Mouse (Mus musculus) midbrain, embryonic 12.5 days (tissue): ENCODE measurements around the gene 1700014D04Rik. TPM values are rescaled to one million over a fixed set of nuclear protein-coding genes. Genes with fewer than 3 reads are reported as not detected.

Experiments
- ATAC-seq: fragments of 200-750 bp; cut with Nextera tagmentation; 2 replicates; pipeline ENCODE4 v1.8.0; 2017; ENCODE audit warnings: low read depth, moderate TSS enrichment, moderate library complexity; ENCODE audit not compliant: low FRiP score
- H3K27ac ChIP-seq: fragments of 300-500 bp; sonication (generic); replicated peaks from 2 replicates; pipeline ENCODE4 v1.5.1; 2016; ENCODE audit warnings: mild to moderate bottlenecking
- H3K27me3 ChIP-seq: fragments of 300-500 bp; sonication (generic); 2 replicates; pipeline ENCODE4 v1.6.1; 2016; ENCODE audit warnings: mild to moderate bottlenecking
- H3K36me3 ChIP-seq: fragments of 300-500 bp; sonication (generic); 2 replicates; pipeline ENCODE4 v1.6.1; 2016
- H3K4me1 ChIP-seq: fragments of 300-500 bp; sonication (generic); 2 replicates; pipeline ENCODE4 v1.6.1; 2016
- H3K4me2 ChIP-seq: fragments of 300-500 bp; sonication (generic); replicated peaks from 2 replicates; pipeline ENCODE4 v1.6.1; 2016; ENCODE audit warnings: mild to moderate bottlenecking, moderate library complexity
- H3K4me3 ChIP-seq: fragments of 300-500 bp; sonication (generic); 2 replicates; pipeline ENCODE4 v1.5.1; 2016; ENCODE audit warnings: mild to moderate bottlenecking
- H3K9ac ChIP-seq: fragments of 300-500 bp; sonication (generic); replicated peaks from 2 replicates; pipeline ENCODE4 v1.6.1; 2016; ENCODE audit warnings: mild to moderate bottlenecking, moderate library complexity
- H3K9me3 ChIP-seq: fragments of 300-500 bp; sonication (generic); 2 replicates; pipeline ENCODE4 v1.6.1; 2016; ENCODE audit warnings: mild to moderate bottlenecking
- WGBS: fragments of 180-500 bp; shearing (Covaris S2); methylation state at CpG from one replicate; pipeline ENCODE4 v1.1.7; 2016; 5-methylcytosine and 5-hydroxymethylcytosine counted together
- polyA plus RNA-seq: library from polyadenylated mRNA; unstranded; fragments of >200 nt; fragmentation: Nextera tagmentation; extraction: Ambion mirVana; gene quantifications from 2 replicates; pipeline ENCODE4 v1.2.1, GENCODE M21; 2016

1700014D04Rik gene
- polyA plus RNA-seq, 1 experiment from 2014 or later, result not detected

- Histone ChIP-seq H3K27me3 (no peaks in the 10 kb centered on the region), H3K27ac (no peak overlapping the region), H3K9me3 (no peaks in the 10 kb centered on the region), H3K4me3 (peak overlapping the region; percentile 85), H3K4me2 (peak overlapping the region; percentile 79), H3K4me1 (peaks cover 37% of the 10 kb centered on the region), H3K36me3 (peaks cover 10% of the 10 kb centered on the region; the same call in 1 of the 2 replicates), H3K9ac (peak overlapping the region; percentile 83)
- WGBS, result 40% methylated on average over 13 of the region's 13 CpGs
- no peak for ATAC-seq
Observed at GRCm38 (mm10) chr13:59768531-59768930, 22.0 kb upstream of the 1700014D04Rik start.

- Histone ChIP-seq H3K4me1 (peaks cover 37% of the 10 kb centered on the region), H3K36me3 (peaks cover 6% of the 10 kb centered on the region), H3K4me3 (no peak overlapping the region), H3K9ac (no peak overlapping the region), H3K9me3 (no peaks in the 10 kb centered on the region), H3K27me3 (no peaks in the 10 kb centered on the region), H3K4me2 (0 out of 2 replicates have a peak overlapping the region, but pooled peaks have one; percentile 11), H3K27ac (no peak overlapping the region)
- 84% methylated on average over 11 of the region's 11 CpGs for WGBS
- no peak for ATAC-seq
Observed at GRCm38 (mm10) chr13:59766786-59767515, 20.4 kb upstream of the 1700014D04Rik start.

GRCm38 (mm10) chr13:59762791-59763190 is 16.2 kb upstream of the 1700014D04Rik start:
- H3K4me3 ChIP-seq, result no peak overlapping the region
- no peaks in the 10 kb centered on the region for H3K9me3 ChIP-seq
- H3K4me1 ChIP-seq, result peaks cover 18% of the 10 kb centered on the region
- no peak overlapping the region for H3K4me2 ChIP-seq
- peaks cover 40% of the 10 kb centered on the region for H3K36me3 ChIP-seq
- WGBS, result 91% methylated on average over 7 of the region's 7 CpGs
- H3K9ac ChIP-seq, result no peak overlapping the region
- no peak overlapping the region for H3K27ac ChIP-seq
- H3K27me3 ChIP-seq, result no peaks in the 10 kb centered on the region
- ATAC-seq, result no peak

GRCm38 (mm10) chr13:59756906-59757305 is 10.4 kb upstream of the 1700014D04Rik start:
- no peak overlapping the region for H3K4me2 ChIP-seq
- no peak for ATAC-seq
- WGBS, result 97% methylated on average over 7 of the region's 7 CpGs
- no peaks in the 10 kb centered on the region for H3K27me3 ChIP-seq
- H3K4me3 ChIP-seq, result no peak overlapping the region
- no peaks in the 10 kb centered on the region for H3K4me1 ChIP-seq
- H3K36me3 ChIP-seq, result peaks cover 53% of the 10 kb centered on the region
- no peaks in the 10 kb centered on the region for H3K9me3 ChIP-seq
- no peak overlapping the region for H3K9ac ChIP-seq
- no peak overlapping the region for H3K27ac ChIP-seq

GRCm38 (mm10) chr13:59750310-59750709 is 3.8 kb upstream of the 1700014D04Rik start:
- H3K4me1 ChIP-seq, result no peaks in the 10 kb centered on the region
- WGBS, result 89% methylated on average over 12 of the region's 12 CpGs
- no peak for ATAC-seq
- no peak overlapping the region for H3K27ac ChIP-seq
- H3K9me3 ChIP-seq, result no peaks in the 10 kb centered on the region
- no peak overlapping the region for H3K4me2 ChIP-seq
- peaks cover 9% of the 10 kb centered on the region for H3K36me3 ChIP-seq
- H3K27me3 ChIP-seq, result no peaks in the 10 kb centered on the region
- no peak overlapping the region for H3K9ac ChIP-seq
- H3K4me3 ChIP-seq, result no peak overlapping the region

- no peaks in the 10 kb centered on the region for H3K9me3 ChIP-seq
Observed at GRCm38 (mm10) chr13:59746164-59746563, 388 bp downstream of the 1700014D04Rik start.

GRCm38 (mm10) chr13:59745462-59745861 is 1.1 kb downstream of the 1700014D04Rik start:
- ATAC-seq, result no peak
- H3K9me3 ChIP-seq, result no peaks in the 10 kb centered on the region
- H3K27me3 ChIP-seq, result no peaks in the 10 kb centered on the region
- WGBS, result 88% methylated on average over 6 of the region's 6 CpGs
- no peaks in the 10 kb centered on the region for H3K36me3 ChIP-seq
- H3K4me3 ChIP-seq, result no peak overlapping the region
- no peak overlapping the region for H3K27ac ChIP-seq
- H3K9ac ChIP-seq, result no peak overlapping the region
- no peaks in the 10 kb centered on the region for H3K4me1 ChIP-seq
- H3K4me2 ChIP-seq, result no peak overlapping the region

More at GRCm38 (mm10) chr13:59746164-59746563, 388 bp downstream of the 1700014D04Rik start:
- Histone ChIP-seq H3K27ac (no peak overlapping the region), H3K4me3 (no peak overlapping the region), H3K4me2 (no peak overlapping the region), H3K9ac (no peak overlapping the region), H3K36me3 (no peaks in the 10 kb centered on the region), H3K27me3 (no peaks in the 10 kb centered on the region), H3K4me1 (no peaks in the 10 kb centered on the region)
- no peak for ATAC-seq
- 63% methylated on average over 5 of the region's 6 CpGs for WGBS

GRCm38 (mm10) chr13:59741697-59742096 is 4.9 kb downstream of the 1700014D04Rik start:
- ATAC-seq, result no peak
- Histone ChIP-seq H3K27ac (no peak overlapping the region), H3K27me3 (no peaks in the 10 kb centered on the region), H3K4me2 (no peak overlapping the region), H3K4me1 (no peaks in the 10 kb centered on the region), H3K4me3 (no peak overlapping the region), H3K9ac (no peak overlapping the region), H3K36me3 (no peaks in the 10 kb centered on the region), H3K9me3 (no peaks in the 10 kb centered on the region)
- WGBS, result 78% methylated on average over 10 of the region's 10 CpGs

GRCm38 (mm10) chr13:59741096-59741495 is 5.5 kb downstream of the 1700014D04Rik start:
- H3K4me2 ChIP-seq, result no peak overlapping the region
- ATAC-seq, result no peak
- 91% methylated on average over 11 of the region's 11 CpGs for WGBS

GRCm38 (mm10) chr13:59739397-59739796 is 7.2 kb downstream of the 1700014D04Rik start:
- Histone ChIP-seq H3K27ac (no peak overlapping the region), H3K4me2 (no peak overlapping the region), H3K9ac (no peak overlapping the region), H3K4me1 (no peaks in the 10 kb centered on the region), H3K9me3 (no peaks in the 10 kb centered on the region), H3K36me3 (no peaks in the 10 kb centered on the region), H3K4me3 (no peak overlapping the region), H3K27me3 (no peaks in the 10 kb centered on the region)
- no peak for ATAC-seq
- 92% methylated on average over 4 of the region's 4 CpGs for WGBS

More at GRCm38 (mm10) chr13:59741096-59741495, 5.5 kb downstream of the 1700014D04Rik start:
- no peaks in the 10 kb centered on the region for H3K36me3 ChIP-seq
- H3K4me3 ChIP-seq, result no peak overlapping the region
- no peaks in the 10 kb centered on the region for H3K27me3 ChIP-seq
- no peaks in the 10 kb centered on the region for H3K9me3 ChIP-seq
- no peaks in the 10 kb centered on the region for H3K4me1 ChIP-seq
- H3K9ac ChIP-seq, result no peak overlapping the region
- H3K27ac ChIP-seq, result no peak overlapping the region

- Histone ChIP-seq H3K9me3 (no peaks in the 10 kb centered on the region), H3K36me3 (no peaks in the 10 kb centered on the region), H3K4me3 (no peak overlapping the region), H3K4me2 (no peak overlapping the region), H3K4me1 (no peaks in the 10 kb centered on the region), H3K27me3 (no peaks in the 10 kb centered on the region), H3K9ac (no peak overlapping the region), H3K27ac (no peak overlapping the region)
- 78% methylated on average over 2 of the region's 2 CpGs for WGBS
- no peak for ATAC-seq
Observed at GRCm38 (mm10) chr13:59738455-59738854, 8.1 kb downstream of the 1700014D04Rik start.

- Histone ChIP-seq H3K4me2 (no peak overlapping the region), H3K9ac (no peak overlapping the region), H3K27ac (no peak overlapping the region), H3K4me3 (no peak overlapping the region), H3K4me1 (no peaks in the 10 kb centered on the region), H3K36me3 (no peaks in the 10 kb centered on the region), H3K9me3 (no peaks in the 10 kb centered on the region), H3K27me3 (no peaks in the 10 kb centered on the region)
- no peak for ATAC-seq
- whole genome bisulfite sequencing, result 25% methylated on average over 3 of the region's 3 CpGs
Observed at GRCm38 (mm10) chr13:59735190-59735589, 11.4 kb downstream of the 1700014D04Rik start.
